Mouse (Mus musculus): ENCODE measurements at regions not wholly inside any gene's neighbourhood (a gene's known extent, or its start where the extent isn't known, plus 50 kb on each side); places are given as distances from the start of the nearest gene placed in this dataset.

DNA sequence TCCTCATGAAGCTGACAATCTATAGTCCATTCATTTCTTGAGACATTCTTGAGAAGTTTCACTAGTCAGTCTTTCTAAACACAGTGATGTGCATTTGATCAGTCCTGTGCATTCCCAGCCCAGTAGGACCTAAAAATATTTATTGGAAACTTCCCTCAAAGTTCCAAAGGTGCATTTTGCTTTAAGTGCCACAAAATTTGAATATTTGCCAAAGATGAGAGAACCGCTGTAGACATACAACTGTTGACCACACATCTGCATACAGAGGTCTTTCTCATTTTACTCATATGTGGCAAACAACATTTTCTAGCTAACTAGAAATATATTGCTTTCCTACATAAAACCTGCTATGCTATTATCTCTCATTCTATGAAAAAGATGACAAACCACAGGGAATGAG lies 293.8 kb upstream of the Chrm2 start:
- no peak for TF ChIP-seq EP300 (IDR thresholded peaks at IDR 0.05; ENCODE audit: low read depth)
- no peak for TF ChIP-seq CTCF (IDR thresholded peaks at IDR 0.05; ENCODE audit: low read depth)
